Mouse (Mus musculus) liver, embryonic 13.5 days (tissue): ENCODE data around the gene Hnrnpa3. TPM values are rescaled to one million over a fixed set of nuclear protein-coding genes. Genes with fewer than 3 reads are reported as not detected.
"Not testable (repeated sequence)": the region's sequence is repeated elsewhere in the genome, so short reads cannot be mapped to it uniquely, and the experiment has no call there.

ENCODE experiments used
- ATAC-seq: fragments of 200-750 bp; cut with Nextera tagmentation; 2 replicates; pipeline ENCODE4 v1.8.0; 2017; ENCODE audit warnings: low read depth, mild to moderate bottlenecking, moderate number of reproducible peaks, moderate library complexity
- DNase-seq: peaks from one replicate; pipeline ENCODE4 v3.0.0; 2022
- H3K27ac ChIP-seq: fragments of 300-500 bp; sonication (generic); 2 replicates; pipeline ENCODE4 v1.5.1; 2015; ENCODE audit warnings: moderate library complexity, mild to moderate bottlenecking, inconsistent platforms
- H3K27me3 ChIP-seq: fragments of 300-500 bp; sonication (generic); 2 replicates; pipeline ENCODE4 v1.6.1; 2015; ENCODE audit warnings: mild to moderate bottlenecking, inconsistent platforms
- H3K36me3 ChIP-seq: fragments of 300-500 bp; sonication (generic); 2 replicates; pipeline ENCODE4 v1.6.1; 2015; ENCODE audit warnings: mild to moderate bottlenecking, inconsistent platforms
- H3K4me1 ChIP-seq: fragments of 300-500 bp; sonication (generic); replicated peaks from 2 replicates; pipeline ENCODE4 v1.6.1; 2015; ENCODE audit warnings: inconsistent platforms
- H3K4me2 ChIP-seq: fragments of 300-500 bp; sonication (generic); 2 replicates; pipeline ENCODE4 v1.6.1; 2015; ENCODE audit warnings: inconsistent platforms, mild to moderate bottlenecking, moderate library complexity
- H3K4me3 ChIP-seq: fragments of 300-500 bp; sonication (generic); replicated peaks from 2 replicates; pipeline ENCODE4 v1.5.1; 2015; ENCODE audit warnings: mild to moderate bottlenecking, inconsistent platforms
- H3K9ac ChIP-seq: fragments of 300-500 bp; sonication (generic); 2 replicates; pipeline ENCODE4 v1.6.1; 2015; ENCODE audit warnings: mild to moderate bottlenecking, inconsistent platforms
- H3K9me3 ChIP-seq: fragments of 300-500 bp; sonication (generic); replicated peaks from 2 replicates; pipeline ENCODE4 v1.6.1; 2016; ENCODE audit warnings: inconsistent platforms
- WGBS: fragments of 180-500 bp; shearing (Covaris S2); methylation state at CpG from one replicate; pipeline ENCODE4 v1.1.7; 2015; ENCODE audit not compliant: insufficient replicate concordance; 5-methylcytosine and 5-hydroxymethylcytosine counted together
- polyA plus RNA-seq: library from polyadenylated mRNA; unstranded; fragments of >200 nt; fragmentation: Nextera tagmentation; extraction: Ambion mirVana; gene quantifications from 2 replicates; pipeline ENCODE4 v1.2.1, GENCODE M21; 2015

Gene Hnrnpa3
- polyA plus RNA-seq = 161 and 182 TPM in 2 replicates

GRCm38 (mm10) chr2:75658727-75659628 is at the start of gene Hnrnpa3:
Gene Hnrnpa3 (plus strand): TSS chr2:75659261.
- peak within 1 kb of the TSS; percentile 98 for H3K9ac ChIP-seq
- H3K9me3 ChIP-seq = no peaks in the 10 kb centered on the region
- DNase-seq = peak; percentile 99
- peak within 1 kb of the TSS; percentile 94 for H3K4me3 ChIP-seq
- ATAC-seq = peak; percentile 90
- peak within 1 kb of the TSS; percentile 90 for H3K4me2 ChIP-seq
- H3K36me3 ChIP-seq = peaks cover 34% of the 10 kb centered on the region
- H3K4me1 ChIP-seq = peaks cover 41% of the 10 kb centered on the region
- WGBS = 1% methylated on average over 101 of the region's 102 CpGs
- no peaks in the 10 kb centered on the region for H3K27me3 ChIP-seq
- H3K27ac ChIP-seq = peak within 1 kb of the TSS; percentile 95

GRCm38 (mm10) chr2:75609971-75610370 is 49.1 kb upstream of the Hnrnpa3 start:
- no peak for ATAC-seq
- Histone ChIP-seq H3K4me1 (peaks cover 10% of the 10 kb centered on the region), H3K36me3 (no peaks in the 10 kb centered on the region), H3K27ac (no peak overlapping the region), H3K4me2 (peak overlapping the region; percentile 36), H3K27me3 (peaks cover 57% of the 10 kb centered on the region), H3K9me3 (no peaks in the 10 kb centered on the region), H3K4me3 (no peak overlapping the region), H3K9ac (no peak overlapping the region)
- 43% methylated on average over 15 of the region's 15 CpGs for WGBS
- DNase-seq = no peak

- H3K4me2 ChIP-seq, H3K36me3 ChIP-seq, ATAC-seq, DNase-seq, H3K9me3 ChIP-seq, H3K4me3 ChIP-seq, H3K27ac ChIP-seq, H3K9ac ChIP-seq, H3K4me1 ChIP-seq: not testable (repeated sequence)
- WGBS = 63% methylated on average over 7 of the region's 7 CpGs
- peaks cover 57% of the 10 kb centered on the region for H3K27me3 ChIP-seq
Observed at GRCm38 (mm10) chr2:75610602-75611001, 48.5 kb upstream of the Hnrnpa3 start.

GRCm38 (mm10) chr2:75611041-75611805 is 47.8 kb upstream of the Hnrnpa3 start:
- Histone ChIP-seq H3K27ac (no peak overlapping the region), H3K4me1 (peaks cover 10% of the 10 kb centered on the region), H3K9ac (no peak overlapping the region), H3K4me2 (no peak overlapping the region), H3K4me3 (no peak overlapping the region), H3K27me3 (peaks cover 56% of the 10 kb centered on the region), H3K36me3 (no peaks in the 10 kb centered on the region), H3K9me3 (no peaks in the 10 kb centered on the region)
- no peak for ATAC-seq
- DNase-seq = no peak
- 60% methylated on average over 15 of the region's 15 CpGs for WGBS

- peaks cover 48% of the 10 kb centered on the region for H3K27me3 ChIP-seq
- 72% methylated on average over 2 of the region's 2 CpGs for WGBS
- no peak overlapping the region for H3K4me2 ChIP-seq
- H3K27ac ChIP-seq = no peak overlapping the region
- H3K4me3 ChIP-seq = no peak overlapping the region
- no peaks in the 10 kb centered on the region for H3K9me3 ChIP-seq
- DNase-seq (no peak), ATAC-seq (no peak)
- H3K9ac ChIP-seq = no peak overlapping the region
- H3K36me3 ChIP-seq = no peaks in the 10 kb centered on the region
- H3K4me1 ChIP-seq = peaks cover 10% of the 10 kb centered on the region
Observed at GRCm38 (mm10) chr2:75612006-75612405, 47.1 kb upstream of the Hnrnpa3 start.

GRCm38 (mm10) chr2:75612981-75613567 is 46.0 kb upstream of the Hnrnpa3 start:
- DNase-seq (no peak), ATAC-seq (0 out of 2 replicates have a peak, but pooled peaks have one; percentile 45)
- 7% methylated on average over 14 of the region's 14 CpGs for WGBS
- Histone ChIP-seq H3K4me3 (no peak overlapping the region), H3K4me1 (peaks cover 10% of the 10 kb centered on the region), H3K27ac (no peak overlapping the region; the same call in 1 of the 2 replicates), H3K36me3 (no peaks in the 10 kb centered on the region), H3K9me3 (no peaks in the 10 kb centered on the region), H3K9ac (no peak overlapping the region), H3K4me2 (peak overlapping the region; percentile 18; the same call in 1 of the 2 replicates), H3K27me3 (peaks cover 38% of the 10 kb centered on the region)

- Histone ChIP-seq H3K4me2 (no peak overlapping the region), H3K36me3 (no peaks in the 10 kb centered on the region), H3K9me3 (no peaks in the 10 kb centered on the region), H3K27me3 (peaks cover 23% of the 10 kb centered on the region), H3K4me1 (peaks cover 10% of the 10 kb centered on the region), H3K27ac (no peak overlapping the region), H3K4me3 (no peak overlapping the region), H3K9ac (no peak overlapping the region)
- DNase-seq (no peak), ATAC-seq (no peak)
- 63% methylated on average over 6 of the region's 6 CpGs for whole genome bisulfite sequencing
Observed at GRCm38 (mm10) chr2:75614577-75614976, 44.5 kb upstream of the Hnrnpa3 start.

GRCm38 (mm10) chr2:75616911-75617310 is 42.1 kb upstream of the Hnrnpa3 start:
- Histone ChIP-seq H3K9ac (no peak overlapping the region), H3K4me1 (peaks cover 10% of the 10 kb centered on the region), H3K27me3 (no peaks in the 10 kb centered on the region), H3K9me3 (no peaks in the 10 kb centered on the region), H3K27ac (no peak overlapping the region), H3K4me2 (no peak overlapping the region), H3K4me3 (no peak overlapping the region), H3K36me3 (no peaks in the 10 kb centered on the region)
- no peak for ATAC-seq
- 75% methylated on average over 8 of the region's 8 CpGs for WGBS
- no peak for DNase-seq

- H3K27ac ChIP-seq = no peak overlapping the region
- H3K4me2 ChIP-seq = no peak overlapping the region
- 58% methylated on average over 6 of the region's 6 CpGs for WGBS
- no peak overlapping the region for H3K9ac ChIP-seq
- no peak for DNase-seq
- H3K4me3 ChIP-seq = no peak overlapping the region
- no peaks in the 10 kb centered on the region for H3K27me3 ChIP-seq
- ATAC-seq = no peak
- no peaks in the 10 kb centered on the region for H3K36me3 ChIP-seq
- H3K4me1 ChIP-seq = no peaks in the 10 kb centered on the region
- no peaks in the 10 kb centered on the region for H3K9me3 ChIP-seq
Observed at GRCm38 (mm10) chr2:75618712-75619111, 40.3 kb upstream of the Hnrnpa3 start.

GRCm38 (mm10) chr2:75621873-75622654 is 37.0 kb upstream of the Hnrnpa3 start:
- Histone ChIP-seq H3K36me3 (no peaks in the 10 kb centered on the region), H3K4me1 (no peaks in the 10 kb centered on the region), H3K9ac (no peak overlapping the region), H3K4me3 (no peak overlapping the region), H3K9me3 (no peaks in the 10 kb centered on the region), H3K27ac (no peak overlapping the region), H3K4me2 (no peak overlapping the region), H3K27me3 (no peaks in the 10 kb centered on the region)
- WGBS = 70% methylated on average over 14 of the region's 14 CpGs
- no peak for ATAC-seq
- DNase-seq = no peak
